In the genomic region with DNA sequence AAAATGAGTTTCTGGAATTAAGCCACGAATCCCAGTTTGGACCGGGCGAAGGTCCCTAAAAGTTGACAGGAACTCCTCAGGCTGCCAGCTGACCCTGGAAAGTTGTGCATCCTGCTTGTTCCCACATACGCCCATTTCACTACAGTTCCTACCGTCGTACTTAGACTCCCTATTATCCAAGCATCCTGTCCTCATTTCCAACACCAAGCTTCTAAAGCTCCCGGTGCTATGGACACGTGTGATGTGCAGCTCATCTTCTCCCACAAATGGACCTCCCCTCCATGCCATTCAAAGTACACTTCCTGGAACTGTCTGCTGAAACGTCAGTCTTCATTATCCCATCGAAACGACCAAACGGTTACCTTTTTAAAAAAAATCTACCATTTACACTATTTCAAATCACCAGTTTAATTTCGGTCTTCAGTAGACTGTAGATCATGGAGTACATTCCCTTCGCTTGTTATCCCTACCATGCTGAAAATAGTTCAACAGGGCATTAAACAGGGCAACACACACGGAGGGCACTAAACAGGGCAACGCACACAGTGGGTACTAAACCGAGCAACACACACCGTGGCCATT, we compare ENCODE assay signal across 8 mouse cellular contexts. TPM values are rescaled to one million over a fixed set of nuclear protein-coding genes. Genes with fewer than 3 reads are reported as not detected.
DNase-seq lines count a peak whose midpoint lies in the region; ATAC-seq and TF ChIP-seq lines count a peak whose summit lies in the region.

No protein-coding gene starts in this region.

- H3K9me3 ChIP-seq in kidney, embryonic 14.5 days (ENCODE audit: control insufficient read depth, low read length): no peaks in the 10 kb centered on the region

- peak overlapping the region; percentile 88 for H3K27ac ChIP-seq in cerebellum, adult 2 months (ENCODE audit: insufficient read depth, low read length)
- peak overlapping the region; percentile 95 for H3K27ac ChIP-seq in kidney, embryonic 14.5 days (ENCODE audit: low read depth, low read length)

- no peak for TF ChIP-seq POLR2A in cerebellum, adult 2 months (IDR thresholded peaks at IDR 0.05; ENCODE audit: borderline replicate concordance, insufficient read depth, low read length)

- H3K4me2 ChIP-seq in kidney, embryonic 14.5 days (replicated peaks; ENCODE audit: low read depth, low read length): peak overlapping the region; percentile 55

- TF ChIP-seq CTCF in cerebellum, adult 2 months (IDR thresholded peaks at IDR 0.05; ENCODE audit: borderline replicate concordance, insufficient read depth, low read depth, low read length): no peak

- peak; percentile 33 for DNase-seq in CD4-positive, CD25-positive, alpha-beta regulatory T cell, adult 2 months (ENCODE audit: low read depth, low spot score)
- peak; percentile 63 for DNase-seq in A20 (ENCODE audit: low read depth, low spot score)
- DNase-seq in cerebellum, adult 2 months: peak in 1 of 2 experiments; percentile 28
- DNase-seq in frontal cortex, postnatal 14 days (ENCODE audit: low spot score in 2 of 2): peak; percentile 8 to 12
- peak; percentile 3 for DNase-seq in lung, postnatal 25 days (ENCODE audit: low spot score)
- peak; percentile 7 for DNase-seq in thymus, postnatal 25 days

- ATAC-seq in CD4-positive, CD25-positive, alpha-beta regulatory T cell, adult 4 months: no peak
- ATAC-seq in kidney, embryonic 14.5 days (ENCODE audit: low FRiP score, low TSS enrichment): peak; percentile 8

- WGBS in cerebellum, adult 2 months: 1% methylated on average over 18 of the region's 18 CpGs
- 13% methylated on average over 18 of the region's 18 CpGs for WGBS in kidney, embryonic 14.5 days

- H3K4me3 ChIP-seq in cerebellum, adult 2 months (replicated peaks; ENCODE audit: insufficient read depth, low read depth, low read length): peak overlapping the region; percentile 95
- H3K4me3 ChIP-seq in kidney, embryonic 14.5 days (ENCODE audit: low read length): peak overlapping the region; percentile 64

- no peaks in the 10 kb centered on the region for H3K36me3 ChIP-seq in kidney, embryonic 14.5 days (ENCODE audit: control insufficient read depth, insufficient read depth, low read length)

- no peaks in the 10 kb centered on the region for H3K27me3 ChIP-seq in cerebellum, adult 2 months (ENCODE audit: control insufficient read depth, insufficient read depth, low read length)
- no peaks in the 10 kb centered on the region for H3K27me3 ChIP-seq in kidney, embryonic 14.5 days (ENCODE audit: control insufficient read depth, insufficient read depth, low read length)

- H3K4me1 ChIP-seq in cerebellum, adult 2 months (ENCODE audit: control insufficient read depth, insufficient read depth, low read length): no peaks in the 10 kb centered on the region
- H3K4me1 ChIP-seq in kidney, embryonic 14.5 days (ENCODE audit: control insufficient read depth, insufficient read depth, low read length): peaks cover 7% of the 10 kb centered on the region; the same call in 1 of the 2 replicates

- peak overlapping the region; percentile 81 for H3K9ac ChIP-seq in kidney, embryonic 14.5 days (ENCODE audit: low read depth, low read length)

RNA-seq across cellular contexts. Expression of a gene that starts 1.5 kb away (rescaled TPM):
- polyA plus RNA-seq in CD4-positive, CD25-positive, alpha-beta regulatory T cell, adult 4 months (2017; shearing (Covaris generic)): 10 to 100 TPM; 14.4 to 17.0 TPM
- 21.1 and 21.3 TPM in 2 replicates for polyA plus RNA-seq in cerebellum, adult 2 months (2012; rRNA removed)
- polyA plus RNA-seq in kidney, embryonic 14.5 days (2014; fragmentation: Nextera tagmentation; extraction: Ambion mirVana): 109 and 141 TPM in 2 replicates
